Mouse (Mus musculus) MEL (cell line): ENCODE results near the gene Ranbp10. TPM values are rescaled to one million over a fixed set of nuclear protein-coding genes. Genes with fewer than 3 reads are reported as not detected.
A peak's percentile ranks its signal among the peaks of the same experiment; 100 is the strongest.

Experiments used
- DNase-seq: peaks from one replicate; pipeline ENCODE4 v3.0.0; 2011; ENCODE audit warnings: low read depth, low spot score
- H3K27ac ChIP-seq: 2 replicates; pipeline ENCODE4 v1.5.1; 2012; ENCODE audit warnings: low read depth, mild to moderate bottlenecking, control low read depth, low read length, moderate library complexity; ENCODE audit not compliant: control insufficient read depth
- H3K27me3 ChIP-seq, 2 experiments: fragments of 150-350 bp in 1 of 2; sonication (generic) in 1 of 2; 2 replicates each; pipeline ENCODE4 v1.6.1; 2012; ENCODE audit warnings: low read length in 2 of 2, mild to moderate bottlenecking in 2 of 2, improper control_type of control experiment in 1 of 2, moderate library complexity in 1 of 2; ENCODE audit not compliant: insufficient read depth in 2 of 2, control insufficient read depth in 1 of 2
- H3K36me3 ChIP-seq, 2 experiments: 2 replicates each; pipeline ENCODE4 v1.6.1; 2012 to 2014; ENCODE audit warnings: low read length in 2 of 2, improper control_type of control experiment in 1 of 2, inconsistent platforms in 1 of 2, mild to moderate bottlenecking in 1 of 2; ENCODE audit not compliant: insufficient read depth in 2 of 2, control insufficient read depth in 1 of 2
- H3K4me1 ChIP-seq, 2 experiments: fragments of 150-350 bp in 1 of 2; sonication (generic) in 1 of 2; 2 replicates each; pipeline ENCODE4 v1.6.1; 2012; ENCODE audit warnings: low read length in 2 of 2, improper control_type of control experiment in 1 of 2, mild to moderate bottlenecking in 1 of 2; ENCODE audit not compliant: insufficient read depth in 2 of 2, control insufficient read depth in 1 of 2
- H3K4me3 ChIP-seq, 2 experiments: fragments of 150-350 bp in 1 of 2; sonication (generic) in 1 of 2; 2 replicates each; pipeline ENCODE4 v1.5.1; 2012; ENCODE audit warnings: low read depth in 2 of 2, low read length in 2 of 2, mild to moderate bottlenecking in 2 of 2, moderate library complexity in 2 of 2, control low read depth in 1 of 2, improper control_type of control experiment in 1 of 2; ENCODE audit not compliant: control insufficient read depth in 1 of 2, insufficient read depth in 1 of 2
- H3K79me2 ChIP-seq: 2 replicates; pipeline ENCODE4 v1.6.1; 2012; ENCODE audit warnings: mild to moderate bottlenecking, low read length, moderate library complexity; ENCODE audit not compliant: control insufficient read depth, poor library complexity, insufficient read depth
- H3K9ac ChIP-seq: 2 replicates; pipeline ENCODE4 v1.6.1; 2012; ENCODE audit warnings: low read depth, mild to moderate bottlenecking, control low read depth, low read length, moderate library complexity; ENCODE audit not compliant: control insufficient read depth, poor library complexity, severe bottlenecking
- H3K9me3 ChIP-seq: fragments of 150-350 bp; sonication (generic); replicated peaks from 2 replicates; pipeline ENCODE4 v1.6.1; 2012; ENCODE audit warnings: mild to moderate bottlenecking, low read length, improper control_type of control experiment, moderate library complexity; ENCODE audit not compliant: insufficient read depth
- CHD1 ChIP-seq: IDR thresholded peaks from 2 replicates; pipeline ENCODE4 v1.6.1; 2012; ENCODE audit warnings: low read depth, mild to moderate bottlenecking, inconsistent platforms, low read length, improper control_type of control experiment
- CTCF ChIP-seq, 3 experiments: IDR thresholded peaks in 2 of 3; conservative IDR thresholded peaks in 1 of 3; 2 replicates each; pipeline ENCODE4 v1.5.1; 2011 to 2012; ENCODE audit warnings: low read length in 3 of 3, low read depth in 2 of 3, mild to moderate bottlenecking in 2 of 3, improper control_type of control experiment in 1 of 3, inconsistent platforms in 1 of 3, mixed read lengths in 1 of 3, moderate library complexity in 1 of 3; ENCODE audit not compliant: control insufficient read depth in 1 of 3, insufficient read depth in 1 of 3, poor library complexity in 1 of 3, severe bottlenecking in 1 of 3
- ELF1 ChIP-seq: IDR thresholded peaks from 2 replicates; pipeline ENCODE4 v1.6.1; 2014; ENCODE audit warnings: low read depth, mild to moderate bottlenecking, inconsistent platforms, low read length, improper control_type of control experiment, moderate library complexity
- EP300 ChIP-seq, 2 experiments: IDR thresholded peaks; 2 replicates each; pipeline ENCODE4 v1.6.1; 2011; ENCODE audit warnings: improper control_type of control experiment in 2 of 2, low read length in 2 of 2, low read depth in 1 of 2, mild to moderate bottlenecking in 1 of 2
- ETS1 ChIP-seq: IDR thresholded peaks from 2 replicates; pipeline ENCODE4 v1.6.1; 2012; ENCODE audit warnings: low read depth, mild to moderate bottlenecking, inconsistent platforms, low read length, improper control_type of control experiment, moderate library complexity
- GATA1 ChIP-seq: IDR thresholded peaks from 2 replicates; pipeline ENCODE4 v1.6.1; 2011; ENCODE audit warnings: low read depth, low read length, improper control_type of control experiment
- MAFK ChIP-seq: IDR thresholded peaks from 2 replicates; pipeline ENCODE4 v1.6.1; 2011; ENCODE audit warnings: low read depth, mild to moderate bottlenecking, low read length, improper control_type of control experiment, borderline replicate concordance
- MEF2A ChIP-seq: IDR thresholded peaks from 2 replicates; pipeline ENCODE4 v1.6.1; 2014; ENCODE audit warnings: low read depth, mild to moderate bottlenecking, inconsistent platforms, low read length, improper control_type of control experiment; ENCODE audit not compliant: poor library complexity, insufficient replicate concordance, severe bottlenecking; ENCODE audit errors: extremely low read depth
- MYC ChIP-seq: IDR thresholded peaks from 2 replicates; pipeline ENCODE4 v1.6.1; 2011; ENCODE audit warnings: low read depth, mild to moderate bottlenecking, low read length, improper control_type of control experiment, moderate library complexity
- POLR2AphosphoS5 ChIP-seq: IDR thresholded peaks from 2 replicates; pipeline ENCODE4 v1.6.1; 2012; ENCODE audit warnings: low read depth, borderline replicate concordance, mild to moderate bottlenecking, inconsistent platforms, low read length, moderate library complexity, mixed read lengths
- RAD21 ChIP-seq: IDR thresholded peaks from 2 replicates; pipeline ENCODE4 v1.6.1; 2011; ENCODE audit warnings: mild to moderate bottlenecking, low read depth, low read length, improper control_type of control experiment
- SMC3 ChIP-seq: IDR thresholded peaks from 2 replicates; pipeline ENCODE4 v1.6.1; 2011; ENCODE audit warnings: low read depth, low read length, improper control_type of control experiment
- TBP ChIP-seq: IDR thresholded peaks from 2 replicates; pipeline ENCODE4 v1.8.0; 2011; ENCODE audit warnings: low read depth, low read length, improper control_type of control experiment
- ZC3H11A ChIP-seq: IDR thresholded peaks from 2 replicates; pipeline ENCODE4 v1.6.1; 2012; ENCODE audit warnings: low read depth, mild to moderate bottlenecking, inconsistent platforms, low read length, improper control_type of control experiment
- ZKSCAN1 ChIP-seq: IDR thresholded peaks from 2 replicates; pipeline ENCODE4 v1.6.1; 2012; ENCODE audit warnings: low read depth, mild to moderate bottlenecking, inconsistent platforms, low read length, improper control_type of control experiment, moderate library complexity
- ZNF384 ChIP-seq: IDR thresholded peaks from 2 replicates; pipeline ENCODE4 v1.6.1; 2012; ENCODE audit warnings: low read depth, mild to moderate bottlenecking, inconsistent platforms, low read length, improper control_type of control experiment
- polyA plus RNA-seq, 2 experiments: library from polyadenylated mRNA; stranded (reverse) in 1 of 2; unstranded in 1 of 2; fragments of >175 nt in 1 of 2; fragments of >200 nt in 1 of 2; gene quantifications; 2 replicates each; pipeline versions ENCODE4 v1.2.1 to v1.2.4; 2012; ENCODE audit warnings: low replicate concordance in 2 of 2, low read depth in 1 of 2; ENCODE audit not compliant: insufficient read length in 2 of 2, insufficient read depth in 1 of 2, missing spikeins in 1 of 2
- total RNA-seq: library from RNA; depleted of rRNA; stranded (reverse); fragments of 300-350 nt; gene quantifications from 2 replicates; pipeline ENCODE4 v1.2.3, GENCODE M21; 2012

Gene Ranbp10
- total and polyA plus RNA-seq, 3 experiments, result 7.4 to 22.1 TPM; not detected in 1

- Histone ChIP-seq H3K36me3 (peaks cover 0 to 4% of the 10 kb centered on the region in 2 experiments; a peak in 2 of 4 replicates), H3K79me2 (peaks cover 4% of the 10 kb centered on the region), H3K9me3 (no peaks in the 10 kb centered on the region), H3K9ac (no peak overlapping the region), H3K4me1 (peaks cover 0 to 5% of the 10 kb centered on the region in 2 experiments; a peak in 2 of 4 replicates), H3K4me3 (no peak overlapping the region), H3K27me3 (no peaks in the 10 kb centered on the region), H3K27ac (no peak overlapping the region)
- no peak for TF ChIP-seq POLR2AphosphoS5
- DNase-seq, result no peak
Measured at GRCm38 (mm10) chr8:105846678-105847077, 19.5 kb upstream of the Ranbp10 start.

- Histone ChIP-seq H3K4me1 (0 out of 4 replicates have a peak, but pooled peaks cover 0 to 8% of the 10 kb centered on the region in 2 experiments), H3K27ac (no peak overlapping the region), H3K27me3 (no peaks in the 10 kb centered on the region), H3K9ac (no peak overlapping the region), H3K9me3 (no peaks in the 10 kb centered on the region), H3K79me2 (no peaks in the 10 kb centered on the region), H3K4me3 (no peak overlapping the region), H3K36me3 (no peaks in the 10 kb centered on the region)
- 0 out of 2 replicates have a peak, but pooled peaks have one; percentile 18 for TF ChIP-seq ETS1
- TF ChIP-seq MEF2A, result no peak
- peak; percentile 62 for TF ChIP-seq GATA1
- TF ChIP-seq EP300 (IDR thresholded peaks at IDR 0.05; ENCODE audit: low read depth in 1 of 2, low read length in 2 of 2), result peak in 1 of 2 experiments; percentile 27; a peak in 1 of 4 replicates
- peak; percentile 39 for DNase-seq
Measured at GRCm38 (mm10) chr8:105839209-105839608, 12.1 kb upstream of the Ranbp10 start.

GRCm38 (mm10) chr8:105836991-105837390 is 9.8 kb upstream of the Ranbp10 start:
- no peak for TF ChIP-seq ZKSCAN1
- TF ChIP-seq TBP, result no peak
- DNase-seq, result no peak
- Histone ChIP-seq H3K79me2 (no peaks in the 10 kb centered on the region), H3K27ac (no peak overlapping the region), H3K27me3 (no peaks in the 10 kb centered on the region), H3K9me3 (no peaks in the 10 kb centered on the region), H3K9ac (no peak overlapping the region), H3K36me3 (no peaks in the 10 kb centered on the region), H3K4me1 (0 out of 4 replicates have a peak, but pooled peaks cover 0 to 8% of the 10 kb centered on the region in 2 experiments), H3K4me3 (no peak overlapping the region)

GRCm38 (mm10) chr8:105835318-105835717 is 8.2 kb upstream of the Ranbp10 start:
- Histone ChIP-seq H3K27me3 (no peaks in the 10 kb centered on the region), H3K9me3 (no peaks in the 10 kb centered on the region), H3K4me1 (0 out of 4 replicates have a peak, but pooled peaks cover 0 to 8% of the 10 kb centered on the region in 2 experiments), H3K79me2 (no peaks in the 10 kb centered on the region), H3K9ac (no peak overlapping the region), H3K36me3 (no peaks in the 10 kb centered on the region), H3K27ac (no peak overlapping the region), H3K4me3 (no peak overlapping the region)
- TF ChIP-seq MYC (no peak), ZNF384 (0 out of 2 replicates have a peak, but pooled peaks have one; percentile 44), MAFK (no peak), ZC3H11A (peak; percentile 41), CTCF (IDR thresholded peaks at IDR 0.05 in 2 of 3, conservative IDR thresholded peaks at IDR 0.05 in 1 of 3; ENCODE audit: control insufficient read depth in 1 of 3, insufficient read depth in 1 of 3, low read depth in 2 of 3, low read length in 3 of 3, poor library complexity in 1 of 3, severe bottlenecking in 1 of 3) (peak; percentile 68 to 75 (median 73)), ELF1 (peak; percentile 75), SMC3 (peak; percentile 75), CHD1 (no peak), RAD21 (peak; percentile 64), POLR2AphosphoS5 (no peak)
- peak; percentile 73 for DNase-seq
